Mouse (Mus musculus) cerebellum, adult 2 months (tissue): ENCODE measurements around the gene Cfap61.

Experiments used
- CTCF ChIP-seq: fragments of 200-500 bp; IDR thresholded peaks from 2 replicates; pipeline ENCODE4 v1.5.1; 2011; ENCODE audit warnings: low read depth, mild to moderate bottlenecking, control low read depth, low read length, moderate library complexity, borderline replicate concordance; ENCODE audit not compliant: insufficient read depth
- POLR2A ChIP-seq: fragments of 200-500 bp; IDR thresholded peaks from 2 replicates; pipeline ENCODE4 v1.6.1; 2011; ENCODE audit warnings: low read length, control low read depth, borderline replicate concordance; ENCODE audit not compliant: insufficient read depth

DNA sequence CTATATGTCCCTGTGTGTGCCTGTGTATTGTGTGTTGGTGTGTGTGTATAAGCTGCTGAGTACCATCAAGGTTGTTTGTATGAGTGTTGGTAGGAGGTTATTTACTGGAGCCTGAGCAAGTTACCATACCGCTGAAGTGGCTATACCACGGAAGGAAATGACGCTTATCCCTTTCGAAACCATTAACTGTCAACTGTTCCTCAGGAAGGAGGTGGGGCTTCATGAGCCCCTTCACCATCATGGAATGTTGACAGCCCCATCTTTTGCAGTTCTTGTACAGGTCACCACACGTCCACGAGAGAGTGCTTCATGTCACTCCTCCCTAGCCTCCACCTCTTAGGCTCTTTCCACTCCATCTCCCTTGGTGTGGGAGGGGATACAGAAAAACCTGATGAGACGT lies 263.4 kb downstream of the Cfap61 start:
- TF ChIP-seq CTCF: no peak
- TF ChIP-seq POLR2A: no peak
